16 mouse cellular contexts compared by ENCODE assay signal in the genomic region with DNA sequence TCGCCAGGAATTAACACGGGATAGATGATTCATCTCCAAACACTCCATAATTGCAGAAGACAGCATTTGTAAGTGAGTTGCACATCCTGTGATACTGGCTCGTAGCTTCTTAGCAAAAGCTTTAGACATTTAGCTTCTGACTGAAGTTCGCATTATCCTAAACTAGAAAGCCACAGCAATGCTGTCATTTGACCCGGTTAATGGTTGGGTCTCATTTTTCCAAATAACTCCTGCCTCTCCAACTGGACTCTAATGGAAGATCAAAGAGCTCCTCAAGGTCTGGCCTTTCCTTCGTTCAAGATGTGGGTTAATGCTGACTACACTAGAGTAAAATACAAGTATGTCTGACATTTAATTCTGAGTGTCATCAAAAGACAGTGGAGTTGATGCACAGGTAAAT.
"Had no signal": no experiment of that assay in that cellular context is flagged by ENCODE, and none has a peak within 500 bp of the region (broad histone marks: within the 10 kb centered on the region; RNA-seq: fewer than 3 reads in every experiment).

No protein-coding gene starts in this region.

- H3K27me3 ChIP-seq: neural tube, embryonic 13.5 days; neural tube, embryonic 15.5 days; stomach, embryonic 15.5 days had no signal

- H3K36me3 ChIP-seq: neural tube, embryonic 13.5 days; neural tube, embryonic 15.5 days; stomach, embryonic 15.5 days had no signal

- H3K4me1 ChIP-seq: neural tube, embryonic 13.5 days; neural tube, embryonic 15.5 days; stomach, embryonic 15.5 days had no signal

- DNase-seq: retina, postnatal 1 day; right cerebral cortex, adult 18-20 months; right cerebral cortex, postnatal 14 days; right cerebral cortex, postnatal 25 days; right cerebral cortex, postnatal 4 days; spleen, adult 18-20 months; thymus, adult 18-20 months; thymus, adult 2 months; thymus, postnatal 14 days; thymus, postnatal 25 days; thymus, postnatal 36 days; thymus, postnatal 4 days had no signal

- H3K9ac ChIP-seq: neural tube, embryonic 13.5 days; neural tube, embryonic 15.5 days; stomach, embryonic 15.5 days had no signal

- H3K4me3 ChIP-seq: neural tube, embryonic 13.5 days; neural tube, embryonic 15.5 days; stomach, embryonic 15.5 days had no signal

- H3K27ac ChIP-seq: neural tube, embryonic 13.5 days; neural tube, embryonic 15.5 days; stomach, embryonic 15.5 days; stomach, postnatal 0 days had no signal

- H3K9me3 ChIP-seq: neural tube, embryonic 13.5 days; neural tube, embryonic 15.5 days; stomach, embryonic 15.5 days had no signal

- H3K4me2 ChIP-seq: neural tube, embryonic 13.5 days; neural tube, embryonic 15.5 days; stomach, embryonic 15.5 days had no signal
